Mouse (Mus musculus) hindbrain, embryonic 16.5 days (tissue): ENCODE measurements around the gene Alpk3. TPM values are rescaled to one million over a fixed set of nuclear protein-coding genes. Genes with fewer than 3 reads are reported as not detected.

Experiments
- ATAC-seq: fragments of 200-750 bp; cut with Nextera tagmentation; 2 replicates; pipeline ENCODE4 v1.8.0; 2017; ENCODE audit warnings: moderate TSS enrichment, moderate library complexity
- H3K27ac ChIP-seq: fragments of 300-500 bp; sonication (generic); 2 replicates; pipeline ENCODE4 v1.5.1; 2014; ENCODE audit warnings: low read depth, mild to moderate bottlenecking, control low read depth, low read length, moderate library complexity
- H3K27me3 ChIP-seq: fragments of 300-500 bp; sonication (generic); replicated peaks from 2 replicates; pipeline ENCODE4 v1.6.1; 2014; ENCODE audit warnings: low read length; ENCODE audit not compliant: control insufficient read depth, insufficient read depth
- H3K36me3 ChIP-seq: fragments of 300-500 bp; sonication (generic); 2 replicates; pipeline ENCODE4 v1.6.1; 2014; ENCODE audit warnings: mild to moderate bottlenecking, low read length, moderate library complexity, mixed read lengths; ENCODE audit not compliant: control insufficient read depth, insufficient read depth
- H3K4me1 ChIP-seq: fragments of 300-500 bp; sonication (generic); 2 replicates; pipeline ENCODE4 v1.6.1; 2014; ENCODE audit warnings: low read depth, low read length; ENCODE audit not compliant: control insufficient read depth, insufficient read depth
- H3K4me2 ChIP-seq: fragments of 300-500 bp; sonication (generic); 2 replicates; pipeline ENCODE4 v1.6.1; 2014; ENCODE audit warnings: mild to moderate bottlenecking, low read length, control low read depth, moderate library complexity
- H3K4me3 ChIP-seq: fragments of 300-500 bp; sonication (generic); 2 replicates; pipeline ENCODE4 v1.5.1; 2014; ENCODE audit warnings: mild to moderate bottlenecking, low read length, control low read depth, moderate library complexity
- H3K9ac ChIP-seq: fragments of 300-500 bp; sonication (generic); 2 replicates; pipeline ENCODE4 v1.6.1; 2014; ENCODE audit warnings: low read depth, mild to moderate bottlenecking, control low read depth, low read length, moderate library complexity
- H3K9me3 ChIP-seq: fragments of 300-500 bp; sonication (generic); 2 replicates; pipeline ENCODE4 v1.6.1; 2014; ENCODE audit warnings: mild to moderate bottlenecking, low read length, moderate library complexity; ENCODE audit not compliant: control insufficient read depth
- WGBS: fragments of 180-500 bp; shearing (Covaris S2); extraction: QIAGEN DNeasy Blood & Tissue Kit; methylation state at CpG from one replicate; pipeline ENCODE4 v1.1.7; 2014; 5-methylcytosine and 5-hydroxymethylcytosine counted together
- polyA plus RNA-seq: library from polyadenylated mRNA; unstranded; fragments of >200 nt; fragmentation: Nextera tagmentation; extraction: Ambion mirVana; gene quantifications from 2 replicates; pipeline ENCODE4 v1.2.1, GENCODE M21; 2015

Gene Alpk3
- polyA plus RNA-seq, 1 experiment from 2014 or later = 0.10 TPM

GRCm38 (mm10) chr7:81093420-81093965 lies 36.1 kb downstream of the Alpk3 start:
- Histone ChIP-seq H3K9me3 (no peaks in the 10 kb centered on the region), H3K36me3 (no peaks in the 10 kb centered on the region), H3K27me3 (no peaks in the 10 kb centered on the region), H3K4me3 (no peak overlapping the region), H3K4me1 (no peaks in the 10 kb centered on the region), H3K9ac (peak overlapping the region; percentile 15; the same call in 1 of the 2 replicates), H3K27ac (no peak overlapping the region), H3K4me2 (no peak overlapping the region)
- no peak; the same call in 1 of the 2 replicates for ATAC-seq
- 47% methylated on average over 18 of the region's 18 CpGs for WGBS

- no peak for ATAC-seq
- H3K9ac ChIP-seq = no peak overlapping the region
- no peak overlapping the region for H3K4me2 ChIP-seq
- no peak overlapping the region for H3K27ac ChIP-seq
- no peaks in the 10 kb centered on the region for H3K36me3 ChIP-seq
- no peak overlapping the region for H3K4me3 ChIP-seq
- H3K4me1 ChIP-seq = no peaks in the 10 kb centered on the region
- H3K27me3 ChIP-seq = no peaks in the 10 kb centered on the region
- H3K9me3 ChIP-seq = no peaks in the 10 kb centered on the region
- 83% methylated on average over 6 of the region's 6 CpGs for WGBS
These were observed 36.8 kb downstream of the Alpk3 start for GRCm38 (mm10) chr7:81094104-81094757.

GRCm38 (mm10) chr7:81100341-81100740 lies 42.9 kb downstream of the Alpk3 start:
- H3K9me3 ChIP-seq = no peaks in the 10 kb centered on the region
- no peak for ATAC-seq
- 95% methylated on average over 5 of the region's 5 CpGs for WGBS
- no peaks in the 10 kb centered on the region for H3K4me1 ChIP-seq
- H3K27me3 ChIP-seq = no peaks in the 10 kb centered on the region
- H3K9ac ChIP-seq = no peak overlapping the region
- no peak overlapping the region for H3K4me3 ChIP-seq
- no peak overlapping the region for H3K27ac ChIP-seq
- H3K36me3 ChIP-seq = no peaks in the 10 kb centered on the region
- H3K4me2 ChIP-seq = no peak overlapping the region

GRCm38 (mm10) chr7:81102854-81103253 lies 45.5 kb downstream of the Alpk3 start:
- no peaks in the 10 kb centered on the region for H3K36me3 ChIP-seq
- no peak overlapping the region for H3K9ac ChIP-seq
- whole genome bisulfite sequencing = 82% methylated on average over 7 of the region's 7 CpGs
- H3K4me3 ChIP-seq = no peak overlapping the region
- no peak overlapping the region for H3K27ac ChIP-seq
- H3K4me1 ChIP-seq = no peaks in the 10 kb centered on the region
- H3K4me2 ChIP-seq = no peak overlapping the region
- no peak for ATAC-seq
- no peaks in the 10 kb centered on the region for H3K27me3 ChIP-seq
- no peaks in the 10 kb centered on the region for H3K9me3 ChIP-seq

- H3K9ac ChIP-seq = no peak overlapping the region
- H3K4me1 ChIP-seq = peaks cover 4% of the 10 kb centered on the region; the same call in 1 of the 2 replicates
- no peak overlapping the region for H3K27ac ChIP-seq
- no peaks in the 10 kb centered on the region for H3K27me3 ChIP-seq
- H3K4me2 ChIP-seq = no peak overlapping the region
- no peak overlapping the region for H3K4me3 ChIP-seq
- no peaks in the 10 kb centered on the region for H3K9me3 ChIP-seq
- no peak for ATAC-seq
- WGBS = 49% methylated on average over 4 of the region's 4 CpGs
- no peaks in the 10 kb centered on the region for H3K36me3 ChIP-seq
These were observed 48.1 kb downstream of the Alpk3 start for GRCm38 (mm10) chr7:81105525-81105924.

GRCm38 (mm10) chr7:81108226-81108625 lies 50.8 kb downstream of the Alpk3 start:
- Histone ChIP-seq H3K27ac (no peak overlapping the region), H3K9me3 (no peaks in the 10 kb centered on the region), H3K4me2 (no peak overlapping the region), H3K4me3 (no peak overlapping the region), H3K36me3 (no peaks in the 10 kb centered on the region), H3K9ac (no peak overlapping the region), H3K4me1 (peaks cover 4% of the 10 kb centered on the region; the same call in 1 of the 2 replicates), H3K27me3 (no peaks in the 10 kb centered on the region)
- no peak for ATAC-seq
- WGBS = 91% methylated on average over 5 of the region's 5 CpGs

- Histone ChIP-seq H3K9me3 (no peaks in the 10 kb centered on the region), H3K27ac (no peak overlapping the region; the same call in 1 of the 2 replicates), H3K4me2 (no peak overlapping the region), H3K4me1 (peaks cover 4% of the 10 kb centered on the region; the same call in 1 of the 2 replicates), H3K36me3 (no peaks in the 10 kb centered on the region), H3K9ac (no peak overlapping the region), H3K4me3 (no peak overlapping the region), H3K27me3 (no peaks in the 10 kb centered on the region)
- WGBS = 53% methylated on average over 9 of the region's 9 CpGs
- peak; percentile 89 for ATAC-seq
These were observed 52.6 kb downstream of the Alpk3 start for GRCm38 (mm10) chr7:81109717-81110651.

- H3K9me3 ChIP-seq = no peaks in the 10 kb centered on the region
- no peak overlapping the region for H3K4me2 ChIP-seq
- no peaks in the 10 kb centered on the region for H3K36me3 ChIP-seq
- WGBS = 92% methylated on average over 4 of the region's 4 CpGs
- no peak overlapping the region for H3K9ac ChIP-seq
- no peak overlapping the region; the same call in 1 of the 2 replicates for H3K27ac ChIP-seq
- peaks cover 4% of the 10 kb centered on the region; the same call in 1 of the 2 replicates for H3K4me1 ChIP-seq
- no peaks in the 10 kb centered on the region for H3K27me3 ChIP-seq
- no peak overlapping the region for H3K4me3 ChIP-seq
- no peak for ATAC-seq
These were observed 53.4 kb downstream of the Alpk3 start for GRCm38 (mm10) chr7:81110791-81111190.

GRCm38 (mm10) chr7:81111729-81112128 lies 54.3 kb downstream of the Alpk3 start:
- Histone ChIP-seq H3K27ac (no peak overlapping the region), H3K4me1 (peaks cover 4% of the 10 kb centered on the region; the same call in 1 of the 2 replicates), H3K36me3 (no peaks in the 10 kb centered on the region), H3K9ac (no peak overlapping the region), H3K9me3 (no peaks in the 10 kb centered on the region), H3K27me3 (no peaks in the 10 kb centered on the region), H3K4me3 (no peak overlapping the region), H3K4me2 (no peak overlapping the region)
- no peak for ATAC-seq
- 91% methylated on average over 2 of the region's 2 CpGs for WGBS
